Mouse (Mus musculus) E14TG2a.4 (cell line): ENCODE measurements around the gene Gm49378.

Source experiments
- CTCF ChIP-seq: conservative IDR thresholded peaks from 2 replicates; pipeline ENCODE4 v1.5.1; 2014; ENCODE audit warnings: low read length
- NANOG ChIP-seq: IDR thresholded peaks from 2 replicates; pipeline ENCODE4 v1.6.1; 2014; ENCODE audit warnings: borderline replicate concordance, low read length, mixed read lengths
- POU5F1 ChIP-seq: IDR thresholded peaks from 2 replicates; pipeline ENCODE4 v1.6.1; 2014; ENCODE audit warnings: low read length, borderline replicate concordance

DNA sequence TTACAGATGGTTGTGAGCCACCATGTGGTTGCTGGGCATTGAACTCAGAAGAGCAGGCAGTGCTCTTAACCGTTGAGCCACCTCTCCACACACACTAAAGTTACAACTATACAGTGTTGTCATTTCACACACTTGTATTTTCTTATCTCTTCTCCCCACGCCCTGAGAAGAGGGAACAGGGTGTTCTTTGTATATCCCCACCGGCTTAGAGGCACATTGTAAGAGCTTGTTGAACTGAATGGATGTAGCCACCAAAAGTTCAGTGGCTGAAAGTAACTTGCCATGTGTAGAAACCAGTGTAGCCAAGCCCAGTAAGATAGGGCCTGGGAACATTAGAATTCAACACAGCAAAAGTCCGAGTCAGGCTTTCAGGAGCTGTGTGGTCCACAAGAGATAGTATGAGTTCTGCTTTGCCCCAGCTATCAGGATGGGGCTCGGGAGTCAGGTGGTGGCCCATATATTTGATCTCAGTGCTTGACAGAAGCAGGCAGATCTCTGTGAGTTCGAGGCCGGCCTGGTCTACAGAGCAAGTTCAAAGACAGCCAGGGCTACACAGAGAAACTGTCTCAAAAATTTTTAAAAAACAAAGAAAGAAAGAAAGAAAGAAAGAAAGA is 23.0 kb downstream of the Gm49378 start:
- TF ChIP-seq CTCF = no peak
- no peak for TF ChIP-seq POU5F1
- TF ChIP-seq NANOG = no peak
